Mouse (Mus musculus): Measurements from ENCODE around the gene Hoxd4.

DNA sequence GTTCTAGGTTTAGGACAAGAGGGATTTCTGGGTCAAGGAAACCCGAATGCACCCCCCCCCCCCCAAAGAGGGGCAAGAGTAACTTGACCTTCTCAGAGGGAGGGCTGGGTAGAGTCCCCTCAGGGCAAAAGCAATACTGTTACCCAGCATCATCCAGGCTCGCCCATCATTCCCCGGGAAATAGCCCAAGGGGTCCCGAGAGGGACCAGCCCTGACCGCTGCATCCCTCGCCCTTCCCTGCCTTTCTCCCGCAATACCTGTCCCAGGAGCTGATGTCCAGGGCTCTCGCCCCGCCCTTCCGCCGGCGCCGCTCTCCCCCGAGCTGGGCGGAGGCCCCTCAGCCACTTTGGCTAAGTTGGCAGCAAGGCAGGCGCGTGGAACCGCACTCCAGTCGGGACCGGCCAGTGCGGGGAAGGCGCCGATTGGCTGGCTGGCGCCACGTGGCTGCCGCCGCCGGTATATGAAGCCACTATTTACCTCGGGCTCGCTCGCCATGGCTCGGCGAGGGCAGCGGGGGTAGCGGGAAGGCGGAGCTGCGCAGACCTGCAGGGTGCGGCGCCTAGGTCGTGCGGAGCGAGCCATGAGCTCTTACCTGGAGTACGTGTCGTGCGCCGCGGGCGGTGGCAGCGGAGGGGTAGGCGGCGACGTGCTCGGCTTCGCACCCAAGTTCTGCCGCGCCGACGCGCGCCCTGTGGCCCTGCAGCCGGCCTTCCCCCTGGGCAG, 51.0 kb downstream of the Hoxd4 start, which contains the start of gene Hoxd1:
- TF ChIP-seq CTCF (IDR thresholded peaks at IDR 0.05; ENCODE audit: control insufficient read depth, insufficient read depth, low read length) (no peak), POLR2A (IDR thresholded peaks at IDR 0.05; ENCODE audit: borderline replicate concordance, control insufficient read depth, low read depth, low read length) (no peak)
